Mouse (Mus musculus): Measurements from ENCODE around the gene Bmpr1b. TPM values are rescaled to one million over a fixed set of nuclear protein-coding genes. Genes with fewer than 3 reads are reported as not detected.

The Bmpr1b gene
- polyA plus RNA-seq, 1 experiment from 2014 or later: 8.9 TPM

DNA sequence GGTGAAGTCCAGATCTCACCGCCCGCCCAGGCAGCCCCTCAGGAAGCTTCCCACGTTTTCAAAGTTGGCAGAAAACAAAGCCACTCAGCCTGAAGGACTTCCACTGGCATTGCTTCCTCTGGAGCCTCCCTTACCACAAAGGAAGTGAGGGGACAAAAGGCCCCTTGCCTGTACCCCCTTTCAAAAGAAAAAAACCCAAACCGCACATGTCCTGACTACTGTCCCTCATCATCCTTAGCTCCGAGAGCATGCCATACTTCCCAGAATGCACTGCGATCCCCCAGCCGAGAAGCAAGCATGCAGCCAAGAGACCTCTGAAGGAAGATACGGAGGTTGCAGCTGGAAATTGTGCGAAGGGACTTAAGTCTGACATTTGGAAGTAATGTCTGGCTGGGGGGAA, 4.2 kb downstream of the Bmpr1b start:
- Histone ChIP-seq H3K27ac (no peak overlapping the region), H3K4me2 (no peak overlapping the region), H3K9me3 (no peaks in the 10 kb centered on the region), H3K27me3 (peaks cover 6% of the 10 kb centered on the region), H3K4me1 (peaks cover 11% of the 10 kb centered on the region; the same call in 1 of the 2 replicates), H3K4me3 (no peak overlapping the region), H3K9ac (no peak overlapping the region), H3K36me3 (no peaks in the 10 kb centered on the region)
- WGBS: 66% methylated on average over 9 of the region's 9 CpGs
- no peak for ATAC-seq (ENCODE audit: insufficient number of reproducible peaks, low FRiP score, low TSS enrichment, low read depth)

- no peaks in the 10 kb centered on the region for H3K36me3 ChIP-seq
- ATAC-seq (ENCODE audit: insufficient number of reproducible peaks, low FRiP score, low TSS enrichment, low read depth): no peak
- no peak overlapping the region for H3K4me3 ChIP-seq
- H3K9me3 ChIP-seq: no peaks in the 10 kb centered on the region
- peaks cover 6% of the 10 kb centered on the region for H3K27me3 ChIP-seq
- no peak overlapping the region for H3K27ac ChIP-seq
- WGBS: 75% methylated on average over 2 of the region's 2 CpGs
- no peak overlapping the region for H3K9ac ChIP-seq
- peaks cover 9% of the 10 kb centered on the region; the same call in 1 of the 2 replicates for H3K4me1 ChIP-seq
- no peak overlapping the region for H3K4me2 ChIP-seq
Measured at GRCm38 (mm10) chr3:142163896-142164295, 5.3 kb downstream of the Bmpr1b start.

DNA sequence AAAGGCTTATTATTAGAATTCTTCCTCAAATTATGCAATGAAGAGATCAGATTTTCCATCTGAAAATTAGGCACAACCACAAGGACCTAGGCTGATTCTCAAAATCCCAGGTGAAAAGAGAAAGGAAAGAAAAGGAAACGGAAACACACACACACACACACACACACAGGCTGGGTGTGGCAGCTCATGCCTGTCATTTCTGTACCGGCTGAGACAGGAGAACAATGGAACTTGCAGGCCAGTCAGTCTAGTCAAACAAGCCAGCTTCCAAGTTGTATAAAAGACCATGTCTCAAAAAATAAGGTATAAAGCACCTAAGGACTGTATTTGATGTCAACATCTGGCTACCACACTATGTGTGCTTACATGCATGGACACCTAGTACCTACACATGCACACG, 7.8 kb downstream of the Bmpr1b start:
- no peak overlapping the region for H3K9ac ChIP-seq
- H3K4me2 ChIP-seq: no peak overlapping the region
- 69% methylated on average over 3 of the region's 3 CpGs for WGBS
- peaks cover 6% of the 10 kb centered on the region for H3K27me3 ChIP-seq
- no peak for ATAC-seq (ENCODE audit: insufficient number of reproducible peaks, low FRiP score, low TSS enrichment, low read depth)
- H3K27ac ChIP-seq: no peak overlapping the region
- H3K4me1 ChIP-seq: peaks cover 8% of the 10 kb centered on the region; the same call in 1 of the 2 replicates
- H3K9me3 ChIP-seq: no peaks in the 10 kb centered on the region
- H3K4me3 ChIP-seq: no peak overlapping the region
- no peaks in the 10 kb centered on the region for H3K36me3 ChIP-seq

- no peak for ATAC-seq (ENCODE audit: insufficient number of reproducible peaks, low FRiP score, low TSS enrichment, low read depth)
- 51% methylated on average over 5 of the region's 5 CpGs for WGBS
Measured at GRCm38 (mm10) chr3:142151980-142152379, 17.2 kb downstream of the Bmpr1b start.

DNA sequence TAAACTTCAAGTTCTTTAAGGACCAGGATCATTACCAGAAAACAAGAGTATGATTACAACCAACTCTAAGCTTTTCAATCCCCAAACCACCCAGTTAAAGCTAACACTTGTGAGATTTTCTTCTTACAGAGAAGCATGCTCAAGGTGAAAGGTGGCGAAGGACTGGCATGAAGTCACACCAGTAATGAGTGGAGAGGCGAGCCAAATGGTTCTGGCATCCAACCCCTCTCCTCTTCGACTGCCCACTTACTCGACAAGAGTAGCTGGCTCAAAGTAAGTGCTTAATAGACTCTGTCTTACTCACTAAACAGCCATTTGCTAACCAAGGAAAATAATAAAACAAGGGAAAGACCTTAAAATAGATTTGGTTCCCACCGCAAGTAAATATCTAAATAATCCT, 30.4 kb downstream of the Bmpr1b start:
- Histone ChIP-seq H3K36me3 (no peaks in the 10 kb centered on the region), H3K27ac (no peak overlapping the region), H3K9ac (no peak overlapping the region), H3K4me1 (no peaks in the 10 kb centered on the region), H3K27me3 (no peaks in the 10 kb centered on the region), H3K4me3 (no peak overlapping the region), H3K4me2 (no peak overlapping the region), H3K9me3 (no peaks in the 10 kb centered on the region)
- ATAC-seq (ENCODE audit: insufficient number of reproducible peaks, low FRiP score, low TSS enrichment, low read depth): no peak
- 70% methylated on average over 5 of the region's 5 CpGs for WGBS

More at GRCm38 (mm10) chr3:142151980-142152379, 17.2 kb downstream of the Bmpr1b start:
- Histone ChIP-seq H3K4me2 (no peak overlapping the region), H3K4me3 (no peak overlapping the region), H3K9me3 (no peaks in the 10 kb centered on the region), H3K27me3 (no peaks in the 10 kb centered on the region), H3K9ac (no peak overlapping the region), H3K27ac (no peak overlapping the region), H3K36me3 (no peaks in the 10 kb centered on the region), H3K4me1 (no peaks in the 10 kb centered on the region)

DNA sequence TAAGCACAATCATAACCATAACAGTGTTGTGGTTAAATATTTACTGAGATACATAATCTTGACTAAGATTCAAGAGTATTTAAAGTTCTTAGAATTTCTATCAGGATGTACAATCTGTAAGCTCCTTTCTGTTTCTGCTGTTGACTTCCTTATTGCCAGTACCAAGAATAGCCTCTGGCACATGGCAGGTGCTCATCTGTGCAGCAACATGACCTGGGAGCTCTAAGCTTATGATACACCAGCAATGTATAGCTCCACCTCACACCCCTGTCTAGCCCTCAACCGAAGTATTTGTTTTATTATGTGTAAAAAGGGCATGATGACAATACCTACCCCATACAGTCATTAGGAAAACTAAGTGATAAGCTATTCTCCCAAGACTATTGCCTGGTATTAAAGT, 42.8 kb downstream of the Bmpr1b start:
- H3K27me3 ChIP-seq: no peaks in the 10 kb centered on the region
- no peak for ATAC-seq (ENCODE audit: insufficient number of reproducible peaks, low FRiP score, low TSS enrichment, low read depth)
- WGBS: 45% methylated on average over 1 of the region's 1 CpGs

DNA sequence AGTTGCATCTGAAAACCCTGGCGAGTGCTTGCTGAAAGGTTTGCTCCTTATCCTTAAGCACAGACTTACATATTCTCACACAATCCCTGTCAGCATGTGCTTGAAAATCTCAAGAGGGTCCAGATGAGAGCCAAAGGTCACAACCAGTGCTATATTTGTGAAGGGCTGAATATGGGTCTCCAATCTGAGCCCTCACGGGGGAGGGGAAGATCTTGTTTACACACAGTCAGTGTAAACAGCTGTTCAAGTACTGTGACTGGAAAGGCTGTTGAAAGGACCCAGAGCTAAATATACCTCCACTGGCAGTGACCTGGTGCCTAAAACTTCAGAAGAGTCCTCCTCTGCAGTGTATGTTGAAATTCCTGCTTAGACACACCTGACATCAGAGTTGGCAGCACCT, 43.7 kb downstream of the Bmpr1b start:
- H3K4me2 ChIP-seq: no peak overlapping the region
- H3K4me1 ChIP-seq: peaks cover 11% of the 10 kb centered on the region; the same call in 1 of the 2 replicates
- H3K27me3 ChIP-seq: no peaks in the 10 kb centered on the region
- H3K9me3 ChIP-seq: no peaks in the 10 kb centered on the region
- H3K36me3 ChIP-seq: no peaks in the 10 kb centered on the region
- 35% methylated on average over 2 of the region's 2 CpGs for WGBS
- no peak overlapping the region for H3K9ac ChIP-seq
- H3K4me3 ChIP-seq: no peak overlapping the region
- no peak overlapping the region for H3K27ac ChIP-seq
- no peak for ATAC-seq (ENCODE audit: insufficient number of reproducible peaks, low FRiP score, low TSS enrichment, low read depth)

More for the DNA sequence above, 42.8 kb downstream of the Bmpr1b start:
- Histone ChIP-seq H3K36me3 (no peaks in the 10 kb centered on the region), H3K9me3 (no peaks in the 10 kb centered on the region), H3K27ac (no peak overlapping the region), H3K4me2 (no peak overlapping the region), H3K4me3 (no peak overlapping the region), H3K9ac (no peak overlapping the region), H3K4me1 (peaks cover 11% of the 10 kb centered on the region; the same call in 1 of the 2 replicates)

GRCm38 (mm10) chr3:142124255-142124654, 45.0 kb downstream of the Bmpr1b start:
- 0 out of 2 replicates have a peak, but pooled peaks cover 3% of the 10 kb centered on the region for H3K27me3 ChIP-seq
- ATAC-seq (ENCODE audit: insufficient number of reproducible peaks, low FRiP score, low TSS enrichment, low read depth): no peak
- H3K9ac ChIP-seq: no peak overlapping the region
- H3K4me3 ChIP-seq: no peak overlapping the region
- WGBS: 36% methylated on average over 6 of the region's 6 CpGs
- H3K9me3 ChIP-seq: no peaks in the 10 kb centered on the region
- H3K27ac ChIP-seq: no peak overlapping the region
- peaks cover 16% of the 10 kb centered on the region; the same call in 1 of the 2 replicates for H3K4me1 ChIP-seq
- no peaks in the 10 kb centered on the region for H3K36me3 ChIP-seq
- no peak overlapping the region for H3K4me2 ChIP-seq

DNA sequence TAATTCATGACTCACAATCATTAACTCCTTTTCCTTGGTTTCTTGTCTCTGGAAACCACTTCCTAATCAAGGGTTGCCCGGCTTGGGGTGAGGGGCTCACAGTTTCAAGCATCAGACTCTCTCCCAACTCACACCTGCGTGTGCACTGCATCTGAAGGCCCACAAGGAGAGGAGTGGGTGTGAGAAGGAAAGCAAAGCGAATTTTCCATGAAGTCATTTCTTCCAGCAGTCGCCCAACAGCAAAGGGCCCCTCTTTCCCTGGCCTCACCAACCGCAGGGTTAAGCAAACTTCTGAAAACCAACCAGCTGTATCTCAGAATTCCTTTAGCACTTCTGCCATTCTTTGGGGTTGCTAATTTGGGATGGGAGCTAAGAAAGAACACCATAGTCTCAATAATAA, 46.8 kb downstream of the Bmpr1b start:
- no peaks in the 10 kb centered on the region for H3K9me3 ChIP-seq
- 60% methylated on average over 5 of the region's 5 CpGs for WGBS
- ATAC-seq (ENCODE audit: insufficient number of reproducible peaks, low FRiP score, low TSS enrichment, low read depth): no peak
- no peaks in the 10 kb centered on the region for H3K36me3 ChIP-seq
- H3K9ac ChIP-seq: no peak overlapping the region
- no peak overlapping the region for H3K27ac ChIP-seq
- H3K27me3 ChIP-seq: 0 out of 2 replicates have a peak, but pooled peaks cover 3% of the 10 kb centered on the region
- H3K4me2 ChIP-seq: no peak overlapping the region
- H3K4me3 ChIP-seq: no peak overlapping the region
- H3K4me1 ChIP-seq: peaks cover 20% of the 10 kb centered on the region; the same call in 1 of the 2 replicates

DNA sequence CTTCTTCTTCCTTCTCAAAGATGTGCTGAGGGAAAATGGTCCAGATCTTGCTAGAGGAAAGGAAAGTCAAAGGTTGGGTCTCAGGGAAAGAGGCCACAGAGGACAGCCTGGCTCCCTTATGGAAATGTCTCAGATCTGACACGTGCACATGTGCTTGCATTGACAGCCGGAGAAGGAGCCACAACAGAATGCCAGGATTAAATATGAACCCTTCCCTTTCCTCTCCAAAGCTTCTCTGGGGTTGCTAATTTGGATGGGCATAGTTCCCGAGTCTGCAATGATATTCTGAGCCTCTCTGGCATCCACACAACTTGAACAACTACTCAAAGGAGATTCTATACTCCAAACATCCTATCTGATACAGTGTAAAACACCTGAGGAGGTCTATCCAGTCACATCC, 48.4 kb downstream of the Bmpr1b start:
- peaks cover 20% of the 10 kb centered on the region; the same call in 1 of the 2 replicates for H3K4me1 ChIP-seq
- no peak overlapping the region for H3K4me2 ChIP-seq

GRCm38 (mm10) chr3:142114762-142115316, 54.4 kb downstream of the Bmpr1b start:
- no peak for ATAC-seq (ENCODE audit: insufficient number of reproducible peaks, low FRiP score, low TSS enrichment, low read depth)
- no peak overlapping the region for H3K27ac ChIP-seq
- no peak overlapping the region for H3K9ac ChIP-seq
- no peak overlapping the region for H3K4me2 ChIP-seq
- H3K4me1 ChIP-seq: peaks cover 23% of the 10 kb centered on the region
- H3K27me3 ChIP-seq: 0 out of 2 replicates have a peak, but pooled peaks cover 6% of the 10 kb centered on the region
- no peaks in the 10 kb centered on the region for H3K36me3 ChIP-seq
- H3K4me3 ChIP-seq: no peak overlapping the region
- 43% methylated on average over 6 of the region's 6 CpGs for WGBS
- no peaks in the 10 kb centered on the region for H3K9me3 ChIP-seq

More for the DNA sequence above, 48.4 kb downstream of the Bmpr1b start:
- WGBS: 68% methylated on average over 3 of the region's 3 CpGs
- Histone ChIP-seq H3K36me3 (no peaks in the 10 kb centered on the region), H3K27ac (no peak overlapping the region), H3K9me3 (no peaks in the 10 kb centered on the region), H3K9ac (no peak overlapping the region), H3K4me3 (no peak overlapping the region), H3K27me3 (0 out of 2 replicates have a peak, but pooled peaks cover 3% of the 10 kb centered on the region)
- no peak for ATAC-seq (ENCODE audit: insufficient number of reproducible peaks, low FRiP score, low TSS enrichment, low read depth)

DNA sequence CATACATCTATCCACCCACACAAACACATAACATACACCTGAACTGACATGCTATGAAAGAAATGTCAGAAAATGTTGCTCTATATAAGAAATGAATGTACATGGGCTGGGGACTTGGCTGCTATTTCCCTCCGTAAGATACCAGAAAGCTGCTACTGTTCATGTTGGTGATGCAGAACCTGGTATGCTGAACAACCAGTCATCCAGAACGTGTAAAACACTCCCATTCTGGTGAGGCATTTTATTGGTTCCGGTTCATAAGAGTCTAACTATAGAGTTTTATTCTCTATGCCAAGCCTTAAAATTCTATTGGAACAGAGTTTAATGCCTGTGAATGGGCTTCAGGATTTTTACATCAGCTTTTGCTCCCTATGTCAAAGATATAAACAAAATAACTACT, 55.0 kb downstream of the Bmpr1b start:
- no peak overlapping the region for H3K9ac ChIP-seq
- 35% methylated on average over 3 of the region's 3 CpGs for WGBS

More for the DNA sequence above, 55.0 kb downstream of the Bmpr1b start:
- Histone ChIP-seq H3K4me2 (no peak overlapping the region), H3K4me3 (no peak overlapping the region), H3K27ac (no peak overlapping the region), H3K4me1 (peaks cover 22% of the 10 kb centered on the region), H3K9me3 (no peaks in the 10 kb centered on the region), H3K27me3 (0 out of 2 replicates have a peak, but pooled peaks cover 6% of the 10 kb centered on the region), H3K36me3 (no peaks in the 10 kb centered on the region)
- ATAC-seq (ENCODE audit: insufficient number of reproducible peaks, low FRiP score, low TSS enrichment, low read depth): no peak

All from limb, embryonic 15.5 days (tissue).